In genomic region chr10:61647790-61648736, GRCm38 (mm10) we compare ENCODE assay signal across 8 mouse cellular contexts. TPM values are rescaled to one million over a fixed set of nuclear protein-coding genes. Genes with fewer than 3 reads are reported as not detected.
DNase-seq lines count a peak whose midpoint lies in the region; ATAC-seq and TF ChIP-seq lines count a peak whose summit lies in the region.

Ppa1 (plus strand) TSS chr10:61648552.

- WGBS in hindbrain, embryonic 16.5 days, result 4% methylated on average over 25 of the region's 50 CpGs

- H3K9ac ChIP-seq in hindbrain, embryonic 16.5 days (ENCODE audit: low read depth, low read length), result peak within 1 kb of the TSS; percentile 93

- TF ChIP-seq CTCF in left cerebral cortex, adult 2 months (IDR thresholded peaks at IDR 0.05), result no peak

- peak within 1 kb of the TSS; percentile 83 for H3K4me2 ChIP-seq in hindbrain, embryonic 16.5 days (ENCODE audit: low read length)

- peak; percentile 76 for DNase-seq in T-cell, adult 2 months (ENCODE audit: low spot score)
- DNase-seq in cerebellum, postnatal 36 days, result peak; percentile 87 to 90
- peak; percentile 85 for DNase-seq in gastrocnemius, adult 18-20 months (ENCODE audit: low spot score)
- peak; percentile 85 for DNase-seq in left cerebral cortex, adult 2 months (ENCODE audit: extremely low spot score in 1 of 2, low spot score in 2 of 2)
- peak; percentile 84 to 85 for DNase-seq in right cerebral cortex, adult 2 months (ENCODE audit: low spot score in 2 of 2)
- peak; percentile 88 for DNase-seq in urinary bladder, postnatal 14 days (ENCODE audit: low spot score)

- peak within 1 kb of the TSS; percentile 89 for H3K4me3 ChIP-seq in hindbrain, embryonic 16.5 days (ENCODE audit: low read length)
- peak within 1 kb of the TSS; percentile 74 for H3K4me3 ChIP-seq in left cerebral cortex, adult 2 months

- intact Hi-C loops in left cerebral cortex, adult 2 months (cut with DNase I), result loop anchor here (5.0 kb wide), 1 partner anchor 171 kb away; the partner anchor contains the start of gene Lrrc20

- H3K27ac ChIP-seq in hindbrain, embryonic 16.5 days (ENCODE audit: low read depth, low read length), result peak within 1 kb of the TSS; percentile 90
- H3K27ac ChIP-seq in left cerebral cortex, adult 2 months, result peak within 1 kb of the TSS; percentile 76

- peak; percentile 99 for ATAC-seq in hindbrain, embryonic 16.5 days
- ATAC-seq in megakaryocyte, adult 5-6 weeks (ENCODE audit: poor library complexity, severe bottlenecking), result peak; percentile 91

- H3K27me3 ChIP-seq in hindbrain, embryonic 16.5 days (replicated peaks; ENCODE audit: control insufficient read depth, insufficient read depth, low read length), result no peaks in the 10 kb centered on the region

- no peaks in the 10 kb centered on the region for H3K9me3 ChIP-seq in hindbrain, embryonic 16.5 days (ENCODE audit: control insufficient read depth, low read length)

- 0 out of 2 replicates have a peak, but pooled peaks cover 2% of the 10 kb centered on the region for H3K36me3 ChIP-seq in hindbrain, embryonic 16.5 days (ENCODE audit: control insufficient read depth, insufficient read depth, low read length)

- H3K4me1 ChIP-seq in hindbrain, embryonic 16.5 days (ENCODE audit: control insufficient read depth, insufficient read depth, low read depth, low read length), result peaks cover 9% of the 10 kb centered on the region

RNA-seq across cellular contexts. Expression of gene Ppa1, which starts in this region (rescaled TPM):
- total RNA-seq in gastrocnemius, adult 18-20 months (2021), result 10 to 100 TPM; 57.6 to 68.1 TPM
- 207 and 226 TPM in 2 replicates for polyA plus RNA-seq in hindbrain, embryonic 16.5 days (2015; fragmentation: Nextera tagmentation; extraction: Ambion mirVana)
- 100 to 1,000 TPM; 100 to 115 TPM for total RNA-seq in left cerebral cortex, adult 2 months (2021)
- total RNA-seq in megakaryocyte, adult 5-6 weeks (2015), result 14.1 and 27.8 TPM in 2 replicates
- 30.9 and 31.3 TPM in 2 replicates for total RNA-seq in megakaryocyte, adult 5-6 weeks (2017)

Comparison
In these comparisons a context has a peak if more than half of its experiments do, and no peak if none do; other contexts are left out.
1. Peak in every context shown above with its lines: DNase-seq, ATAC-seq, H3K4me3 ChIP-seq and H3K27ac ChIP-seq.